Mouse (Mus musculus) heart, adult 2 months (tissue): ENCODE measurements around the gene Lpar6. TPM values are rescaled to one million over a fixed set of nuclear protein-coding genes. Genes with fewer than 3 reads are reported as not detected.

Experiments
- DNase-seq, 2 experiments: peaks; one replicate each; pipeline ENCODE4 v3.0.0; 2021
- H3K27ac ChIP-seq: fragments of 200-600 bp; 2 replicates; pipeline ENCODE4 v1.8.1; 2022
- H3K27me3 ChIP-seq: fragments of 200-500 bp; 2 replicates; pipeline ENCODE4 v1.6.1; 2012; ENCODE audit warnings: mild to moderate bottlenecking, low read length, inconsistent platforms, mixed read lengths; ENCODE audit not compliant: control insufficient read depth, insufficient read depth
- H3K36me3 ChIP-seq: fragments of 200-500 bp; 2 replicates; pipeline ENCODE4 v1.6.1; 2012; ENCODE audit warnings: low read length, inconsistent platforms; ENCODE audit not compliant: control insufficient read depth, insufficient read depth
- H3K4me1 ChIP-seq: fragments of 200-500 bp; 2 replicates; pipeline ENCODE4 v1.6.1; 2011; ENCODE audit warnings: low read length; ENCODE audit not compliant: control insufficient read depth, insufficient read depth
- H3K4me3 ChIP-seq: fragments of 200-600 bp; 2 replicates; pipeline ENCODE4 v1.8.1; 2022
- H3K79me2 ChIP-seq: fragments of 200-500 bp; replicated peaks from 2 replicates; pipeline ENCODE4 v1.6.1; 2012; ENCODE audit warnings: mild to moderate bottlenecking, inconsistent platforms, low read length, moderate library complexity, mixed read lengths; ENCODE audit not compliant: control insufficient read depth, insufficient read depth
- H3K9ac ChIP-seq: fragments of 200-500 bp; 2 replicates; pipeline ENCODE4 v1.6.1; 2012; ENCODE audit warnings: low read depth, mild to moderate bottlenecking, control low read depth, inconsistent platforms, low read length, mixed read lengths
- CTCF ChIP-seq: fragments of 200-600 bp; IDR thresholded peaks from 2 replicates; pipeline ENCODE4 v1.8.1; 2022; ENCODE audit warnings: antibody characterized with exemption, mild to moderate bottlenecking, moderate library complexity
- EP300 ChIP-seq: fragments of 200-500 bp; IDR thresholded peaks from 2 replicates; pipeline ENCODE4 v1.6.1; 2011; ENCODE audit warnings: low read depth, low read length, control low read depth; ENCODE audit not compliant: insufficient read depth
- POLR2A ChIP-seq: fragments of 200-500 bp; IDR thresholded peaks from 2 replicates; pipeline ENCODE4 v1.6.1; 2011; ENCODE audit warnings: mild to moderate bottlenecking, low read depth, low read length, control low read depth; ENCODE audit not compliant: insufficient read depth
- WGBS: fragments of 180-500 bp; shearing (Covaris S2); methylation state at CpG from one replicate; pipeline ENCODE4 v1.1.7; 2018; 5-methylcytosine and 5-hydroxymethylcytosine counted together
- intact Hi-C: fragments of 180-260 bp; cut with DNase I; formaldehyde crosslinking; loops from one replicate; pipeline ENCODE4 v1.15.1; 2025
- microRNA-seq, 2 experiments: library from miRNA; unstranded; fragments of <30 nt; microRNA quantifications; one replicate each; pipeline ENCODE4 v1.2.0; 2021
- polyA plus RNA-seq: library from polyadenylated mRNA; depleted of rRNA; stranded (reverse); fragments of >200 nt; gene quantifications from 2 replicates; pipeline ENCODE4 v1.2.3, GENCODE M21; 2012; rRNA removed
- total RNA-seq, 2 experiments: library from RNA; stranded (reverse); gene quantifications; 2 replicates each; pipeline ENCODE4 v1.2.3; 2021

Gene Lpar6
- total and polyA plus RNA-seq, 3 experiments = 1.5 to 2.3 (median 2.3) TPM

- Histone ChIP-seq H3K4me1 (no peaks in the 10 kb centered on the region), H3K36me3 (peaks cover 2% of the 10 kb centered on the region), H3K4me3 (no peak overlapping the region), H3K9ac (no peak overlapping the region), H3K79me2 (no peaks in the 10 kb centered on the region), H3K27me3 (no peaks in the 10 kb centered on the region), H3K27ac (no peak overlapping the region)
- TF ChIP-seq POLR2A (no peak), CTCF (no peak), EP300 (no peak)
- no peak for DNase-seq
- WGBS = 59% methylated on average over 1 of the region's 1 CpGs
- intact Hi-C loops = no loop called here
Observed at GRCm38 (mm10) chr14:73292434-73292833, 54.7 kb downstream of the Lpar6 start.

Small RNA genes within 50 kb of the gene (microRNA-seq; reads per million reads assigned to microRNA genes)
- gene Mir687 = 0 reads per million in 2 experiments

Other genes with a start within 250 kb of the Lpar6 start
- under 1 TPM; 0.11 to 0.29 TPM for gene Cysltr2, start 188.8 kb upstream of the Lpar6 start, total RNA-seq
- gene Cysltr2, start 188.8 kb upstream of the Lpar6 start, polyA plus RNA-seq = 0.23 and 0.64 TPM in 2 replicates
- 10 to 100 TPM; 20.8 to 20.9 TPM for gene Rcbtb2, start 114.9 kb upstream of the Lpar6 start, total RNA-seq
- 16.9 and 25.7 TPM in 2 replicates for gene Rcbtb2, start 114.9 kb upstream of the Lpar6 start, polyA plus RNA-seq
- gene Rb1, start 87.9 kb downstream of the Lpar6 start, total RNA-seq = 10 to 100 TPM; 18.2 to 19.2 TPM
- gene Rb1, start 87.9 kb downstream of the Lpar6 start, polyA plus RNA-seq = 5.1 and 9.6 TPM in 2 replicates
- gene Itm2b, start 147.4 kb downstream of the Lpar6 start, total RNA-seq = 100 to 1,000 TPM; 724 to 814 TPM
- 771 and 1,125 TPM in 2 replicates for gene Itm2b, start 147.4 kb downstream of the Lpar6 start, polyA plus RNA-seq